Mouse (Mus musculus): ENCODE measurements at regions not wholly inside any gene's neighbourhood (a gene's known extent, or its start where the extent isn't known, plus 50 kb on each side); places are given as distances from the start of the nearest gene placed in this dataset.

- no peak; the same call in 1 of the 2 replicates for TF ChIP-seq CTCF (IDR thresholded peaks at IDR 0.05; ENCODE audit: low read depth)
- no peak for TF ChIP-seq EP300 (IDR thresholded peaks at IDR 0.05; ENCODE audit: low read depth)
Observed at GRCm38 (mm10) chr16:74648384-74648783, 236.8 kb upstream of the Robo2 start.
